Mouse (Mus musculus) kidney, adult 8-10 months (tissue): ENCODE results near the gene Abcc12.

Experiments used
- DNase-seq, 2 experiments: peaks; one replicate each; pipeline ENCODE4 v3.0.0; 2022

Gene Abcc12

GRCm38 (mm10) chr8:86512131-86512792 lies 68.2 kb downstream of the Abcc12 start:
- no peak for DNase-seq

DNA sequence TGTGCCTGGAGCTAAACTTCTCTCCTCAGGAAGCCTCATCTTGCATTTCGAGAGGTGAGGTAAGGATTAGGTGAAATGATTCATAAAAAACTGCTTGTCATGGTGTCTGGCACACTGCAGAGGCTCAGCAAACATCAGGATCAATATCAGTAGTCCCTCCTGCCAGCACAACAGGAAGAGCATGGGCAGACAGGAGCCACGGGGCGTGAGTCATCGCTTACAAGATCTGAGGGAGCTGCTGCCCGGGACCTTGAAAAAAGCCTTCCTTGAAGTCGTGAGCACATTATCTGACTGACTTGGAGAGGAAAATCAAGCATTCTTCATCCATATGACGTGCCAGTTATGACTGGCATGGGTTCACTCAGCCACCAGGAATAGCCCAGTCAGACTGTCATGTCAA lies 79.1 kb downstream of the Abcc12 start:
- DNase-seq, result no peak

DNA sequence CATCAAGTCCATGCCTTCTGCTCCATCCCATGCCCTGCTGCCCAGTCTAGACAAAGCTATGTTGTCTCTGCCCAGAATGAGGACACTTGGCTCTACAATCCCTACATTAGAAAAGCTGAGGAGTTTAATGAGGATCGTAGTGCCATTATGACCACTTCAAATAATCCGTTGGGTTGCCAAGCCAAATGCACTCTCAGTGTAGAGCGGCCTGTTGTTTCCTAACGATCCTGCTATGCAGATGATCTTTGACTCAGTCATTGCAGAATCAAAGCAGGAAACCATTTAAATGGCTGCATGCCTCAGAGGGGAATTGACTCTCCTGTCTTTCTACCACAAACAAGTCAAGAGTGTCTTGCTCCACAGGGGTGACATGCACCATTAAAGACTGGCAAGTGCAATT lies 85.4 kb downstream of the Abcc12 start:
- DNase-seq, result no peak

DNA sequence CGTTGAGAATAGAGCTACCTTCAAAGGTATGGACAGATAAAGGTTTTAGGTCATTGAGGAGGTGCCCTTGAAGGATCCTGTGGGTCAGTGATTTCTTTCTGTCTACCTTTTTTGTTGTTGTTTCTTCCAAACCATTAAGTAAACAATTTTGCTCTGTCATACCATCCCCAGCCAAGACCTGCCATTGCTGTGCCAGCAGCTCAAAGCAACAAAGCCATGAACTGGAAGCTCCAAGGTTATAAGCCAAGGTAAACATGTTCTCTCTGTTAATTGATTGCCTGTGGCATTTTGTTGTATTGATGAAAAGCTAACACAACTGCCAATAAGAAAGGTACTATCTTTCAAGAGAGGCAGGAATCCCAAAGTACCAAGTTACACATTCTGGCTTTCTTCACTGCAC lies 86.6 kb downstream of the Abcc12 start:
- no peak for DNase-seq

DNA sequence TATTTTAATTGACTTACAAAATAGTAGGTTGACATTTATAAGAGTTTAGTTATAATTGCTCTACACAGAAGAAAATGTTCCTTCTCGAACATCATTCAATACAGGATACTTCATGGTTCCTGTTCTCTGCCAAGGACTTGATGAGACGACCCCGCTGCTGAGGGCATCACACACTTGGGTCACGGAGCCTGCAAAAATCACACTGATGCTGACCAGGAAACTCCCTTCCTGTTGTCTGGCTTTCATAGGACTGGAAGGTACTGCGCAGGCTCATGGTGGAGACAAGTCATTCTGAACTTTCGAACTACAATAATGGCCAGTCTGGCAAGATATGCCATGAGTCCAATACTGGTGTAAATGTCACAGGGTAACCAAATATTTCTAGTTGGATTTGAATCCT lies 95.1 kb downstream of the Abcc12 start:
- DNase-seq, result no peak

GRCm38 (mm10) chr8:86484244-86484643 lies 96.2 kb downstream of the Abcc12 start:
- no peak for DNase-seq

DNA sequence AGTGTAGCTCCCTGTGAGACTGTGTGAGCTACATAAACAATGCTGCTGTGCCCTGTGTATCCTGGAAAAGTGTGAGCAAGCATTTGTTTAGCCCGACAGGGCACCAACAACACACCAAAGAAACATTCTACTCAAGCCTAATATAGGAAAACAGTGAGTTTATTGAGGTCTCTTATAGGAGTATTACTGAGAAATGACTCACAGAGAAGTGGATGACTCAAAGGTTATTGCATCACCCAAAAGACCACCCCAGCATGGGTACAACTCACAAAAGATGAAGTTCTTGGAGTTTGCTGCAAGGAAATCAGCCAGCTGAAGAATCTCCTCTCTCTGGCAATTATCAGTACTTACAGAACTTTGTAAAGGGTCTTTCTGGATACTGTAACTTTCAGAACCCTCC lies 98.4 kb downstream of the Abcc12 start:
- DNase-seq, result no peak

- DNase-seq, result peak in 1 of 2 experiments; percentile 7
These were observed 104.6 kb downstream of the Abcc12 start for GRCm38 (mm10) chr8:86475711-86476438.

GRCm38 (mm10) chr8:86474461-86474860 lies 106.0 kb downstream of the Abcc12 start:
- no peak for DNase-seq

DNA sequence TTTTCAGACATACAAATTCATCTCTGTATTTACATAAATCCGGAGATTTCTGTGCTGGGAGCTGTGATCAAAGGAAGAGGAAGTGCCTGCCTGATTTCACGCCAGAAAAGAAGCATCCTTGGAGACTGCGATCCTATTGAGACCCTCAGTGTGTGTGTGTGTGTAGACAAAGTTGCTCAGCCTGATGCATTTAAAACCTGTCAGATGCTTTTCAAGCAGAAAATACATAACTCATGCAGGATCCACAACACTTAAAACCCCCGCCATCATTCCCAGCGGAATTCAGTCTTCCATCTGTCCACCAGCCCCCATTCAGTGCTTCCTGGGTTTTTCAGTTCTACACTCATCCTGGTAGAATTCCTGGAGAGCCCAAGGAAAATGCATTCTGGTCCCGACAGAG lies 107.4 kb downstream of the Abcc12 start:
- no peak for DNase-seq

DNA sequence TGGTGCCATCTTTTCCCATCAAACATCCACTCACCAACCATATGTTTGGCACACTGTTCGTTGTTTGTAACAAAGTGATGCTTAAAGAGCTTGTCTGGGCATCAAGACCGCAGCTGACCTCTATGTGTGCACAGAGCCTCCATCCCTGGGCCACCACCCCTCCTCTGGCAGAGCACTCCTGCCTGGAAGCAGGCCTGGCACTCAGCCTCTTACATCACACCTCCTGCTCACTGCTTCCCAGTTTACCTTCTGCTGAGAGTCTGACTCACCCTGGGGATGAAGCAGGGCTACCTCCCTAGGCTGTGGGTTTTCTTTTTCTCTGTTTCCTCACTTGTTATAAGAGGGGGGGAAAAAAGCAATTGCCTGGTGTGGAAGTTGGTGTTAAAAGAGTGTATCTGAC lies 109.8 kb downstream of the Abcc12 start:
- DNase-seq, result no peak

- no peak for DNase-seq
These were observed 117.3 kb downstream of the Abcc12 start for GRCm38 (mm10) chr8:86463215-86463614.

DNA sequence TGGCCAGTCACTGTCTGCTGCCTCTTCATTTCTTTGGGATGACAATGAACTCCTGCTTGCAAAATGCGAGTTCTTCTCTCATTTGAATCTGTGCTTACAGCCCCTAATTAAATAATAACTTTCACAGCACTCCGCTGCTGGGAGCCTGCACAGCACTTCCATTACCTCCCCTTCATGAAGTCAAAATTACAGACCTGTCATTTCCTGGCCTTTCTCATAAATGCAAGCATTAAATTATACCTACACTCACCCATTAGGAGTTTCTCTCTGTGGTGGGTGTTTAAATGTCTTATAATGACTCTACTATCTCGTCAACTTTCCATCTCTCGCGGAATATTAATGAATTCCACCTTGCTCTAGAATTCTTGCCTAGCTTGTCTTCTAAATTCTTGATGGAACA lies 120.1 kb downstream of the Abcc12 start:
- DNase-seq, result no peak

- no peak for DNase-seq
These were observed 126.6 kb downstream of the Abcc12 start for GRCm38 (mm10) chr8:86453697-86454480.

GRCm38 (mm10) chr8:86449870-86450515 lies 130.5 kb downstream of the Abcc12 start:
- no peak for DNase-seq

GRCm38 (mm10) chr8:86445516-86445915 lies 135.0 kb downstream of the Abcc12 start:
- DNase-seq, result no peak

GRCm38 (mm10) chr8:86443744-86444143 lies 136.7 kb downstream of the Abcc12 start:
- DNase-seq, result no peak

- DNase-seq, result no peak
These were observed 141.5 kb downstream of the Abcc12 start for GRCm38 (mm10) chr8:86438983-86439299.

GRCm38 (mm10) chr8:86438133-86438982 lies 142.1 kb downstream of the Abcc12 start:
- DNase-seq, result no peak

- DNase-seq, result no peak
These were observed 143.1 kb downstream of the Abcc12 start for GRCm38 (mm10) chr8:86437418-86437817.
